Mouse (Mus musculus) hindbrain, embryonic 14.5 days (tissue): ENCODE results near the gene Mettl24. TPM values are rescaled to one million over a fixed set of nuclear protein-coding genes. Genes with fewer than 3 reads are reported as not detected.

Source experiments
- ATAC-seq: fragments of 200-750 bp; cut with Nextera tagmentation; 2 replicates; pipeline ENCODE4 v1.8.0; 2017; ENCODE audit warnings: moderate number of reproducible peaks, mild to moderate bottlenecking, moderate TSS enrichment, moderate library complexity; ENCODE audit not compliant: low FRiP score
- DNase-seq: peaks from one replicate; pipeline ENCODE4 v3.0.0-alpha.2; 2015; ENCODE audit warnings: low spot score
- H3K27ac ChIP-seq: fragments of 300-500 bp; sonication (generic); 2 replicates; pipeline ENCODE4 v1.5.1; 2014; ENCODE audit warnings: mild to moderate bottlenecking, moderate library complexity
- H3K27me3 ChIP-seq: fragments of 300-500 bp; sonication (generic); 2 replicates; pipeline ENCODE4 v1.6.1; 2014; ENCODE audit warnings: mild to moderate bottlenecking, low read length, mixed read lengths; ENCODE audit not compliant: control insufficient read depth, insufficient read depth
- H3K36me3 ChIP-seq: fragments of 300-500 bp; sonication (generic); replicated peaks from 2 replicates; pipeline ENCODE4 v1.6.1; 2014; ENCODE audit not compliant: control insufficient read depth, insufficient read depth
- H3K4me1 ChIP-seq: fragments of 300-500 bp; sonication (generic); replicated peaks from 2 replicates; pipeline ENCODE4 v1.6.1; 2014; ENCODE audit warnings: antibody characterized with exemption, low read length, mixed read lengths; ENCODE audit not compliant: control insufficient read depth, insufficient read depth
- H3K4me2 ChIP-seq: fragments of 300-500 bp; sonication (generic); replicated peaks from 2 replicates; pipeline ENCODE4 v1.6.1; 2014; ENCODE audit warnings: mild to moderate bottlenecking, moderate library complexity
- H3K4me3 ChIP-seq: fragments of 300-500 bp; sonication (generic); replicated peaks from 2 replicates; pipeline ENCODE4 v1.5.1; 2014; ENCODE audit warnings: mild to moderate bottlenecking, low read length
- H3K9ac ChIP-seq: fragments of 300-500 bp; sonication (generic); 2 replicates; pipeline ENCODE4 v1.6.1; 2014
- H3K9me3 ChIP-seq: fragments of 300-500 bp; sonication (generic); 2 replicates; pipeline ENCODE4 v1.6.1; 2016; ENCODE audit warnings: low read length; ENCODE audit not compliant: control insufficient read depth
- WGBS: fragments of 180-500 bp; shearing (Covaris S2); extraction: QIAGEN DNeasy Blood & Tissue Kit; methylation state at CpG from one replicate; pipeline ENCODE4 v1.1.7; 2014; 5-methylcytosine and 5-hydroxymethylcytosine counted together
- polyA plus RNA-seq: library from polyadenylated mRNA; unstranded; fragments of >200 nt; fragmentation: Nextera tagmentation; extraction: Ambion mirVana; gene quantifications from 2 replicates; pipeline ENCODE4 v1.2.1, GENCODE M21; 2014

Mettl24 gene
- polyA plus RNA-seq, 1 experiment from 2014 or later = 0.33 TPM

DNA sequence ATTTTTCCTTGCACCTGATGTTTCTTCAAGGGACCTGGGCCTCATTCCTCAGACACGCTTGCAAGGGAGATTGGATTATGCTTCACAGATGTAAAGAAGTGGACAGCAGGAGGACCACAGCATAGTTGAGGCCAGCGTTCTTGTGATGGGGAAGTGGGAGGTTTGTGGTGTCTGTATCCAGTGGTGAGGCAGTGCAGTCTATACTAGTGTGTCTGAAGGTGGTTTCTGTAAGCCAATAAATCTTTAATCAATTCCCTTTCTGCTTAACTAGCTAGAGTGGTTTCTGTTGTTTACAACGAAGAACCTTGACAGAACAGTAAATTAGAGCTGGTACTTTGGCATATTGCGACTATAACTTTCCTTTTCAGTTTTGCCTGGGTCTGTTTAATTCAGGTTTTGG is 15.6 kb downstream of the Mettl24 start:
- Histone ChIP-seq H3K27me3 (no peaks in the 10 kb centered on the region), H3K27ac (no peak overlapping the region), H3K4me3 (no peak overlapping the region), H3K9me3 (no peaks in the 10 kb centered on the region), H3K9ac (no peak overlapping the region), H3K4me1 (no peaks in the 10 kb centered on the region), H3K4me2 (no peak overlapping the region), H3K36me3 (no peaks in the 10 kb centered on the region)
- no peak for DNase-seq
- ATAC-seq = no peak
- 80% methylated on average over 4 of the region's 4 CpGs for WGBS

DNA sequence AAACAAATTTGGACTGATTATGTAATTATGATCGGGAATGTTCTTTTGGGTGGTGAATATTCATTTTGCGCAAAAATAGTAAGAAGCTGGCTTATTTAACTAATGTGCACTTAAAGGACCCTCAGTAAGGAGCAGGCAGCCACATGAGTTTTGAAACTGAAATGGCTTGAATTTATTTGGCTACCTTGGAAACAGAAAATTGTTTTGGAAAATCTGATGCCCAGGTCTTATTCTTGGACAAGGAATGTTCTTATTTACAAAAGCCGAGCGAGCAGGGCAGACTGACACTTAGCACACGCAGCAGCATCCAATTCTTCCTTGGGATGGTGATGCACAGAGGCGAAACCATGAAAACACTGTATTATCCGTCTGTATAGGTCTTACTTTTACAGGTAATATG is 28.0 kb downstream of the Mettl24 start:
- Histone ChIP-seq H3K9me3 (no peaks in the 10 kb centered on the region), H3K4me2 (no peak overlapping the region), H3K4me1 (no peaks in the 10 kb centered on the region), H3K36me3 (no peaks in the 10 kb centered on the region), H3K9ac (no peak overlapping the region), H3K27ac (no peak overlapping the region), H3K27me3 (no peaks in the 10 kb centered on the region), H3K4me3 (no peak overlapping the region)
- 89% methylated on average over 7 of the region's 7 CpGs for WGBS
- DNase-seq (no peak), ATAC-seq (no peak)

DNA sequence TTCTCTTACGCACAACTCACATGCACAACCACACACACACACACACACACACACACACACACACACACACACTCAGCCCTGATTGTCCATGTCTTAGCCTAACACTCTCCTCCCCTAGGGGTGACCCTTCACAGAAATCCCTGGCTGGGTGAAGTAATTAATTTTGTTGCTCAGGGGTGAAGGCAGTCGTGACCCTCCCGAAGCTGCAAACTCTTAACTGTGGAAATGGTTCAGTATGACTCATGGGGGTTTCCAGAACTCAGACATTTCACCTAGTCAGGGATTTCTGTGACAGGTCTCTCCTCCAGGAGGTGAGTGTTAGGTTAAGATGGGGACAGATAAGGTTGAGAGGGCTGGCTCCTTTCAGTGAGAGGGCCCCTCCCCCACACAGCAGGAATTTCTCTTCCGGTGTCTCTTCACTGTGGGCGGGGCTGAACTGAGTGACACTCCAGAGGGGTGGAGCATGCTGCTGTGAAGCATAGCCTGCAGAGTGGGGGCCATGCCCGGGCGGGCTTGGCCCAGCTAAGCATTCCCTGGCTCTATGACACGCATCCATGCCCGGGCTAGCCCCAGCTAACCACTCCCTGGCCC is 30.0 kb downstream of the Mettl24 start:
- peak; percentile 59; the same call in 1 of the 2 replicates for ATAC-seq
- DNase-seq = no peak

DNA sequence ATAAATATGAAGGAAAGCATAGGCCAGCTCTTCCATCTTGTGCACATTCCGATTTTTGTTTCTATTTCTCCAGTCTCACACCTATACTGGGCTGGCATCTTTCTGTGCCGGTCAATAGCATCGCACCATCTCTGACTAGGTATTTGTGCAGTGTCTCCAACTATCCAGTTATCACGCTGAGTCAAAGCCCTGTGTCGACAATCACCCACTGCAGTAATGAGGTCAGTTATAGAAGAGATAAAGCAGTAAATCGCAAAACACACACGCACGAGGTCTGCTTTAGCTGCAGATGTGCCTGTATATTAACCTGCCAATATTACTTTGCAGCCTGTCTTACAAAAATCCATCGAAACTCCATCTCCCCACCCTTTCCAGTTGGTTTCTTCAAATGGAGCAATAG is 30.7 kb downstream of the Mettl24 start:
- 89% methylated on average over 9 of the region's 9 CpGs for WGBS
- no peaks in the 10 kb centered on the region for H3K27me3 ChIP-seq
- ATAC-seq (no peak), DNase-seq (no peak)
- H3K4me2 ChIP-seq = no peak overlapping the region
- no peak overlapping the region for H3K27ac ChIP-seq
- H3K9ac ChIP-seq = no peak overlapping the region
- H3K4me1 ChIP-seq = no peaks in the 10 kb centered on the region
- H3K9me3 ChIP-seq = no peaks in the 10 kb centered on the region
- H3K4me3 ChIP-seq = no peak overlapping the region
- no peaks in the 10 kb centered on the region for H3K36me3 ChIP-seq

More for the DNA sequence above, 30.0 kb downstream of the Mettl24 start:
- Histone ChIP-seq H3K27ac (no peak overlapping the region), H3K36me3 (no peaks in the 10 kb centered on the region), H3K4me2 (no peak overlapping the region), H3K27me3 (no peaks in the 10 kb centered on the region), H3K9ac (no peak overlapping the region), H3K4me1 (no peaks in the 10 kb centered on the region), H3K4me3 (no peak overlapping the region), H3K9me3 (no peaks in the 10 kb centered on the region)
- 35% methylated on average over 9 of the region's 9 CpGs for WGBS

DNA sequence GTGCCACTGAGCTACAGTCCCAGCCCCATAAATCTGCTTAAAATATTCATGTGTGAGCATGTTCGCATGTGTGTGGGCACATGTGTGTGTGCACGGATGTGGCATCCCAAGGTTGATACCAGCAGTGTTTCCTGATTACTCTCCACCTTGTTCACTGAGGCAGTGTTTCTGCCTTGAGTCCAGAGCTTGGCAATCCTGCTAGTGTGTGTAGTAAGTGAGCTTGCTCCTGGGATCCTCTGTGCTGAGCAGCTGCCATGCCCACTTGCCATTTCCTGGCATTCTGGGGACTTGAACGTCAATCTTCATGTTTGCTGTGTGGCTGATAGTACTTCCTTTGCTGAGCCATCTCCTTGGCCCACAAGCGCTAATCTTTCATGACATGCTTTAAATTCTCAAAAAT is 32.1 kb downstream of the Mettl24 start:
- no peak overlapping the region for H3K4me2 ChIP-seq
- no peaks in the 10 kb centered on the region for H3K36me3 ChIP-seq
- DNase-seq = no peak
- 88% methylated on average over 4 of the region's 4 CpGs for WGBS
- no peak overlapping the region for H3K27ac ChIP-seq
- H3K4me1 ChIP-seq = no peaks in the 10 kb centered on the region
- H3K9me3 ChIP-seq = no peaks in the 10 kb centered on the region
- no peak overlapping the region for H3K4me3 ChIP-seq
- no peak overlapping the region for H3K9ac ChIP-seq
- ATAC-seq = no peak
- no peaks in the 10 kb centered on the region for H3K27me3 ChIP-seq

DNA sequence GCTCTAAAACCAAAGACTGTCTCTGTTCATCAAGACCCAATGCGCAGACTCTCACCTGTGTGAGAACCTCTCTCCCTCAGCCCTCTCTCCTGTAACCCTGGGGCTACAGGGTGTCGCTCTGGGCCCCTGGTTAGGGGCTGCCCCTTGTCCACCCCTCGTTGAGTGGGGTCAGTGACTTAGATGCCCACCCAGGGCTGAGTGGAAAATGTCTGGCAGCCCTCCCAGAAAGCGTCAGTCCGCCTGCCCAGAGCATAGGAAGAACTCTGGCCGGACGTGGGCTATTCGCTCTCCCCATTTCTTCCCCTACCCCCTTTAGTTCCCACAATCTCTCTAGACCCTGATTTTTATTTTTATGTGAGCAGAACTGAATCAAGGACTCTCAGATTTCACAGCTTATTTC is 33.2 kb downstream of the Mettl24 start:
- Histone ChIP-seq H3K4me3 (no peak overlapping the region), H3K9ac (no peak overlapping the region), H3K27me3 (no peaks in the 10 kb centered on the region), H3K36me3 (no peaks in the 10 kb centered on the region), H3K9me3 (no peaks in the 10 kb centered on the region), H3K27ac (no peak overlapping the region), H3K4me2 (no peak overlapping the region), H3K4me1 (0 out of 2 replicates have a peak, but pooled peaks cover 4% of the 10 kb centered on the region)
- ATAC-seq (no peak), DNase-seq (no peak)
- WGBS = 69% methylated on average over 8 of the region's 8 CpGs

DNA sequence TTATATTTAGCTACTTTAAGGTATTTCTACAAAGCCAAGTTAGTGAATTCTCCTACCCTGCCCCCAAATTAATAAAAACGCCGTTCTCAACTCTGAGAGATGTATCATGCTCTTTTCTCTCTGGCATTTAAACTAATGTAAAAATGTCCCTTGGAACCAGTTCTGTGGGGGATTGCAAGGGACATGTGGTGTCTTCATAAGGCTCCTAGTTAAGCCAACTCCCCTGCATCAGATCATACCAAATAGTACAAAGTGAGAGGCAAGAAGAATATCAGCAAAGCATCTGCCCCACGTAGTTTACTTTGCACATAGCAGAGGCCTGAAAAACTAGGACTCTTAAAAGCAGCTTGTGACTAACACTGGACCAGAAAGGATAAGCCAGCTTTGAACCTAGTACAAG is 33.6 kb downstream of the Mettl24 start:
- ATAC-seq (no peak), DNase-seq (no peak)
- Histone ChIP-seq H3K36me3 (no peaks in the 10 kb centered on the region), H3K27me3 (no peaks in the 10 kb centered on the region), H3K9ac (no peak overlapping the region), H3K27ac (no peak overlapping the region), H3K4me2 (no peak overlapping the region), H3K9me3 (no peaks in the 10 kb centered on the region), H3K4me1 (0 out of 2 replicates have a peak, but pooled peaks cover 4% of the 10 kb centered on the region), H3K4me3 (no peak overlapping the region)
- WGBS = 91% methylated on average over 3 of the region's 3 CpGs

DNA sequence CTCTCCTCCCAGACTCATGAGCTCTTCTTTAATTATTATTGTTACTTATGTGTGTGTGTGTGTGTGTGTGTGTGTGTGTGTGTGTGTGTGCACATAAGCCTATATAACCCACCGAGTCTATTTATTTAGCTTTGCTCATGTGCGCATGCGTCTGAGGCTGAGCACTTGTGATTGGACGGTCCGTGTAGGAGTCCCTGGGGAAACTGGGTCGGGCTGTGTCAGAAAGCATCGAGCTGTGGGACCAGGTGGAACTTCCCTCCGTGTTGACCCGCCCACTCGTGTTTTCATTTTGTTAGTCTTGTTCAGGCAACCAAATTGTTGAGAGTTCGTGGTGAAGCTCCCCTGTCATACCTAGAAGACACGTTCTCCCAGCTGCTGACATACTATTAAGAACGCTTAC is 35.3 kb downstream of the Mettl24 start:
- DNase-seq (no peak), ATAC-seq (no peak)
- 92% methylated on average over 13 of the region's 13 CpGs for WGBS

DNA sequence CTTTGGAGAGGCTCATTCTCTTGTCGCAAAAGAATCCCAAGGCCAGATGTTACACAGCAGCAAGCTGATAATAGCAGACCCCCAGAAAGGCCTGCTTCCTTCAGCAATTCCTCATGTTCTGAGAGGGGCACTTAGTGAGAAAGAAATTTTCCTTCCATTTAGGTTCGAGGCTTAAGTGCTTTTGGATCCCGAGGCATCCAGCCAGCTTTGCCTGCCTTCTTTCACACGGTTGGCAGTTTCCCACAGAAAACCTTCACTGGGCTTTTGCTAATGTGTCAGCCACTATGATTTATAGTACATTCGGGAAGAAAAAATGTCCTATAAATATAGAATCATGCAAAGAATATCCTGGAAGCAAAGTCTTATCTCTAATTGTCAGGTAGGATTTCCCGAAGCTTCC is 36.0 kb downstream of the Mettl24 start:
- WGBS = 68% methylated on average over 6 of the region's 6 CpGs
- Histone ChIP-seq H3K27ac (no peak overlapping the region), H3K36me3 (no peaks in the 10 kb centered on the region), H3K4me3 (no peak overlapping the region), H3K4me1 (0 out of 2 replicates have a peak, but pooled peaks cover 4% of the 10 kb centered on the region), H3K9ac (no peak overlapping the region), H3K9me3 (no peaks in the 10 kb centered on the region), H3K4me2 (no peak overlapping the region), H3K27me3 (no peaks in the 10 kb centered on the region)
- ATAC-seq (no peak), DNase-seq (no peak)

More for the DNA sequence above, 35.3 kb downstream of the Mettl24 start:
- no peak overlapping the region for H3K27ac ChIP-seq
- 0 out of 2 replicates have a peak, but pooled peaks cover 4% of the 10 kb centered on the region for H3K4me1 ChIP-seq
- H3K4me2 ChIP-seq = no peak overlapping the region
- no peak overlapping the region for H3K4me3 ChIP-seq
- H3K9me3 ChIP-seq = no peaks in the 10 kb centered on the region
- no peaks in the 10 kb centered on the region for H3K27me3 ChIP-seq
- no peak overlapping the region for H3K9ac ChIP-seq
- H3K36me3 ChIP-seq = no peaks in the 10 kb centered on the region

DNA sequence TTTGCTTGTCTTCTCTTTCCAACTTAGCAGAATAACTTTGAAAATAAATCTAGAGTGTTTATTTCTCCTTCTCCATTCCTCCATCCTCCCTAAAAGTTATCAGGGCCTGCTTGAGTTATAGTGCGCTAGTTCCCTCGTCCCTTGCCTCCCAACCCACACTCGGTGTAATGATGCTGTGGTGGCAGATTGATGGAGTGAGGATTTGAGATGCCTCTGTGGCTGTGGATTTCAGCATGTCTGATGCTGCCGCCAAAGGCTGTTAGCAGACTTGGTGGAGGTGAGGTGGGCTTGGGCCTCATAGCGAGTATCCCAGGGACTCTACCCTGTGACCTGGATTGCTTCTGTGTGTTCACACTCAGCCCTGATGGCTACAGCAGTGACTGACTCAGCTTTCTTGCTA is 37.8 kb downstream of the Mettl24 start:
- Histone ChIP-seq H3K4me3 (no peak overlapping the region), H3K36me3 (no peaks in the 10 kb centered on the region), H3K27me3 (no peaks in the 10 kb centered on the region), H3K9ac (no peak overlapping the region), H3K27ac (peak overlapping the region; percentile 29; the same call in 1 of the 2 replicates), H3K4me2 (no peak overlapping the region), H3K9me3 (no peaks in the 10 kb centered on the region), H3K4me1 (0 out of 2 replicates have a peak, but pooled peaks cover 4% of the 10 kb centered on the region)
- DNase-seq = no peak
- no peak for ATAC-seq
- 68% methylated on average over 5 of the region's 5 CpGs for WGBS
